ENCODE assay signal across 8 mouse cellular contexts in genomic region chr1:41652646-41653427, GRCm38 (mm10).
DNase-seq lines count a peak whose midpoint lies in the region.

No protein-coding gene starts in this region.

- peaks cover 45% of the 10 kb centered on the region for H3K27me3 ChIP-seq in embryonic facial prominence, embryonic 10.5 days (replicated peaks; ENCODE audit: low read depth, poor library complexity, severe bottlenecking)

- H3K36me3 ChIP-seq in embryonic facial prominence, embryonic 10.5 days (replicated peaks) = no peaks in the 10 kb centered on the region

- H3K4me1 ChIP-seq in embryonic facial prominence, embryonic 10.5 days = peaks cover 15% of the 10 kb centered on the region

- H3K9me3 ChIP-seq in embryonic facial prominence, embryonic 10.5 days = no peaks in the 10 kb centered on the region

- 45% methylated on average over 8 of the region's 8 CpGs for WGBS in embryonic facial prominence, embryonic 10.5 days

- no peak overlapping the region for H3K27ac ChIP-seq in embryonic facial prominence, embryonic 10.5 days (replicated peaks)

- H3K4me3 ChIP-seq in embryonic facial prominence, embryonic 10.5 days = peak overlapping the region; percentile 11; the same call in 1 of the 2 replicates

- DNase-seq in left cerebral cortex, adult 18-20 months (ENCODE audit: low spot score in 2 of 2) = peak; percentile 7 to 39
- no peak for DNase-seq in left cerebral cortex, adult 11 months (ENCODE audit: low spot score)
- peak; percentile 77 for DNase-seq in embryonic facial prominence, embryonic 10.5 days (ENCODE audit: low spot score)
- DNase-seq in heart, adult 18-20 months = peak; percentile 74 to 83
- peak; percentile 76 for DNase-seq in kidney, postnatal 14 days
- peak; percentile 49 for DNase-seq in lung, adult 18-20 months
- DNase-seq in ovary, postnatal 36 days (ENCODE audit: low spot score) = peak; percentile 55
- no peak for DNase-seq in thymus, postnatal 36 days

Comparison
In these comparisons a context has a peak if more than half of its experiments do, and no peak if none do; other contexts are left out.
1. DNase-seq: peak in left cerebral cortex, adult 18-20 months (2 of 2), embryonic facial prominence, embryonic 10.5 days (single experiment), heart, adult 18-20 months (2 of 2), kidney, postnatal 14 days (single experiment), lung, adult 18-20 months (2 of 2) and ovary, postnatal 36 days (single experiment); none in left cerebral cortex, adult 11 months (single experiment) and thymus, postnatal 36 days (0 of 2).